Mouse (Mus musculus): ENCODE results near the gene Nfia.

DNA sequence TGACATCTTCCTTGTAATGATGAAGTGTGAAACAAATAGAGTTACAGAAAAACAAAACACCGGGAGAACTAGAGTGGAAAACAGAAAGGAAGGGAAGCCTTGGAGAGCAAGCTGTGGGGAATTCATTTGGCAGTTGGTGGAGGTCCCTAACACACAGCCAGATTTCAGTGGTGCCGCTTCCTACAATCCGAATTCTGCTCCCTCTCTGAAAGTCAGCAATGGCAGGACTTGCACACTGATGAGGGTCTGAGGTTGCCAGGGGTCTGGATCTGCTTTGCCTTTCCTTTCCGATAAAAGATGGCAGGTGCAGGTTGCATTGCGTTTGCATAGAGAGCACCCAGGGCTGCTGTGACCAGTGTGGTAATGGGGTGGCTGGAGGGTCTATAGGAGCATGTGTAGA lies 23.4 kb downstream of the Nfia start:
- TF ChIP-seq CTCF (IDR thresholded peaks at IDR 0.05; ENCODE audit: low read depth, low read length) (no peak), POLR2A (IDR thresholded peaks at IDR 0.05; ENCODE audit: borderline replicate concordance, low read depth, low read length) (no peak)

All from bone marrow macrophage, adult 2 months (primary cell).